Mouse (Mus musculus) ES-E14 (cell line): Measurements from ENCODE around the gene Arhgap21. TPM values are rescaled to one million over a fixed set of nuclear protein-coding genes. Genes with fewer than 3 reads are reported as not detected.

Experiments
- DNase-seq: peaks from one replicate; pipeline ENCODE4 v3.0.0-alpha.2; 2013; ENCODE audit warnings: low read depth, low spot score
- H3K27ac ChIP-seq: 2 replicates; pipeline ENCODE4 v1.5.1; 2012; ENCODE audit warnings: low read depth, mild to moderate bottlenecking, low read length, moderate library complexity, mixed read lengths; ENCODE audit not compliant: poor library complexity, insufficient read depth, severe bottlenecking
- H3K36me3 ChIP-seq: 2 replicates; pipeline ENCODE4 v1.6.1; 2012; ENCODE audit warnings: mild to moderate bottlenecking, low read length, moderate library complexity, mixed read lengths; ENCODE audit not compliant: control insufficient read depth, poor library complexity, insufficient read depth, severe bottlenecking
- H3K4me1 ChIP-seq, 2 experiments: fragments of 150-350 bp in 1 of 2; sonication (generic) in 1 of 2; 2 replicates each; pipeline ENCODE4 v1.6.1; 2012; ENCODE audit warnings: low read length in 2 of 2, mild to moderate bottlenecking in 1 of 2, mixed read lengths in 1 of 2; ENCODE audit not compliant: control insufficient read depth in 2 of 2, insufficient read depth in 2 of 2, poor library complexity in 1 of 2
- H3K4me3 ChIP-seq, 2 experiments: fragments of 150-350 bp in 1 of 2; sonication (generic) in 1 of 2; 2 replicates each; pipeline ENCODE4 v1.5.1; 2012; ENCODE audit warnings: low read length in 2 of 2, low read depth in 1 of 2, mild to moderate bottlenecking in 1 of 2, mixed read lengths in 1 of 2; ENCODE audit not compliant: insufficient read depth in 1 of 2, poor library complexity in 1 of 2, severe bottlenecking in 1 of 2
- H3K9ac ChIP-seq: 2 replicates; pipeline ENCODE4 v1.6.1; 2012; ENCODE audit warnings: low read depth, mild to moderate bottlenecking, low read length, mixed read lengths; ENCODE audit not compliant: poor library complexity, insufficient read depth, severe bottlenecking
- H3K9me3 ChIP-seq: fragments of 150-350 bp; sonication (generic); 2 replicates; pipeline ENCODE4 v1.6.1; 2012; ENCODE audit warnings: low read depth, mild to moderate bottlenecking, low read length; ENCODE audit not compliant: control insufficient read depth, insufficient read depth
- CHD2 ChIP-seq: IDR thresholded peaks from 2 replicates; pipeline ENCODE4 v1.6.1; 2014; ENCODE audit warnings: mild to moderate bottlenecking, low read depth, low read length, inconsistent platforms
- HCFC1 ChIP-seq: IDR thresholded peaks from 2 replicates; pipeline ENCODE4 v1.6.1; 2012; ENCODE audit warnings: low read length, inconsistent platforms, borderline replicate concordance; ENCODE audit not compliant: insufficient read depth
- MAFK ChIP-seq: IDR thresholded peaks from 2 replicates; pipeline ENCODE4 v1.6.1; 2014; ENCODE audit warnings: mild to moderate bottlenecking, low read depth, low read length, inconsistent platforms; ENCODE audit not compliant: insufficient read depth
- ZC3H11A ChIP-seq: IDR thresholded peaks from 2 replicates; pipeline ENCODE4 v1.6.1; 2012; ENCODE audit warnings: low read depth, mild to moderate bottlenecking, inconsistent platforms, low read length, borderline replicate concordance
- ZNF384 ChIP-seq: IDR thresholded peaks from 2 replicates; pipeline ENCODE4 v1.6.1; 2012; ENCODE audit warnings: low read depth, low read length, inconsistent platforms
- in situ Hi-C, 2 experiments: fragments of 600-800 bp; cut with MboI; formaldehyde crosslinking; loops; one replicate each; pipeline ENCODE4 v1.15.1; 2025; ENCODE audit warnings: low sequenced_read_pairs in 2 of 2, inconsistent platforms in 1 of 2; ENCODE audit not compliant: unreplicated experiment in 2 of 2
- total RNA-seq: library from RNA; depleted of rRNA; stranded (reverse); fragments of 300-350 nt; gene quantifications from 2 replicates; pipeline ENCODE4 v1.2.3, GENCODE M21; 2012

Gene Arhgap21
- total RNA-seq, 1 experiment: 35.6 TPM

DNA sequence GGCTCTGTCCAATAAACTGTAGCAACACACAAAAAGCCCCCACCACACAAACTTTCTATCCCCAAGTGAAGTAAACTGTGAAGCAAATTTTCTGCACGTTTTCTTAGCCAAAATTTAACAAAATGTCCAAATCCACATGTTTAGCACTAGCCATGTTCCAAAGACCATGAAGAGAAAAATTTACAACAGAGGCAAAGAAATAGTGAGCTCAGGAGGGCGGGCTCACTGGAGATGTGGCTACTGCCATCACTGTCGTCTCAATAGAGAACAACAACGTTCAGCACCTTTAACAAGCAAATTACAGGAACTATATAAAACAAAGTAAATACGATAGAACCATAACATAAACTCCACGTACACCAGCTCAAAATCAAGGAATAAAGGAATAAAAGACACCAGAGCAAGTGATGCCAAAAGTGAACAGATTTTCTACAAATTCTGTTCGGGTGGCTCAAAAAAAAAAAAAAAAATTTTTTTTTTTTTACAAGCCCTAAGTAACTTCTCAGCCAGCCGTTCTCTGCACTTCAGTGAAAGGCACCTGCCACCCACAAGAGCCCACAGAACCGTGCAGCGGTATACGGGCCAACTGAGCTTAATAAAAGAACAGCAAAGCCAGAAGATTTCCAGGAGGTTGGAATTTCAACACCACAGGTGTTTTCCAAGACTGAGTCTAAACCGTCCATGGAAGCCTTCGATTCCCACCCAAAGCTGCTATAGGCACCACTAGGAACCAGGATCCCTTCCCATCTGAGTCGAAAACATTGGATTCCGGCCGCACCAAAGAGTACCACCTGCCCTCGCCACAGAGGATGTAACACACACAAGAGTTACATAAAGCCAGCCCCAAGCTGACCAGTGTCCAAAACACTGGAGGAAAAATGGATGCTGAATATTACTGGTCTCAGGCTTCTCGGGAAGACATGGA is 2.2 kb downstream of the Arhgap21 start:
- H3K9ac ChIP-seq: peak overlapping the region; percentile 83
- H3K9me3 ChIP-seq: no peaks in the 10 kb centered on the region
- no peak for DNase-seq
- in situ Hi-C loops: no loop called here
- TF ChIP-seq MAFK (no peak), ZNF384 (peak; percentile 50), HCFC1 (no peak)
- H3K4me3 ChIP-seq: peak overlapping the region; percentile 85 to 88
- no peak overlapping the region for H3K27ac ChIP-seq
- H3K36me3 ChIP-seq: no peaks in the 10 kb centered on the region
- H3K4me1 ChIP-seq: peaks cover 14% of the 10 kb centered on the region in 2 experiments; a peak in 2 of 4 replicates

DNA sequence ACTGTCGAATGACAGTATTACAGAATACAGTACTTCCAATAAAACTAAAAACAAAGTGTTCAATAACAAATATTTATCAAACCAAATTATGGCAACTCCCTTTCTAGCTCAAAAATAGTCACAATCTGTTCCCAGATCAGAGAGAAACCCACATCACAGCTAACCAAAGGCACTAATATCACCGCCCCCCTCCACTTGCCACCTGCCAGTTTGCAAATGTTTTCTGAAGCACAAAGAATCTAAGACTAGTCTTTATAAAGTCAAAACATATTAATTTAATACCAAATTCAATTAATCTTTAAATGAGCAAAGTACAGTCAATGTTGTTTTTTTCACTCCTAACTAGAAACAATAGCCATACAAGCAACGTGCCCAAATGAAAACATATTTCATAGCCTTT is 3.3 kb downstream of the Arhgap21 start:
- Histone ChIP-seq H3K4me3 (no peak overlapping the region), H3K4me1 (peaks cover 14 to 17% of the 10 kb centered on the region in 2 experiments; a peak in 2 of 4 replicates), H3K36me3 (no peaks in the 10 kb centered on the region), H3K9me3 (no peaks in the 10 kb centered on the region), H3K27ac (no peak overlapping the region), H3K9ac (no peak overlapping the region)
- in situ Hi-C loops: no loop called here
- DNase-seq: no peak
- TF ChIP-seq MAFK (no peak), ZNF384 (no peak), CHD2 (no peak), HCFC1 (no peak), ZC3H11A (no peak)

DNA sequence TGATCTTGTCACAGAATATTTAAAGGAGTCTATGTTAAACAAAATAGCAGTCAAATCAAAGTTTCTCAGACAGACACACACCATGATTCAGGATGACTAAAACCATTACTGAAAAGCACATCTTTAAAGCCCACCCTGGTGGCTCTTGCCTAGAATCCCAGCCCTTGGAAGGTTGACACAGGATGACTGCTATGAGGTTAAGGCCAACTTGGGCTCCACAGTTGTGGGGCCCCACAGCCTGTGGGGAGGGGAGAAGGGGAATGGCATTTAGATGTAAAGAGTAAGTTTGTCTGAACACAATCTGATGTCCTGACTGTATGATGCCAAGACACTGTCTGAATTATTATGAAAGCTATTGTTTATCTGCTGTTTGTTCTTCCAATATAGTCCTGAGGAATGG is 4.2 kb downstream of the Arhgap21 start:
- in situ Hi-C loops: no loop called here
- Histone ChIP-seq H3K9ac (no peak overlapping the region), H3K4me1 (peaks cover 16 to 17% of the 10 kb centered on the region in 2 experiments; a peak in 2 of 4 replicates), H3K9me3 (no peaks in the 10 kb centered on the region), H3K4me3 (no peak overlapping the region), H3K27ac (no peak overlapping the region), H3K36me3 (no peaks in the 10 kb centered on the region)
- TF ChIP-seq MAFK (no peak), ZNF384 (no peak), CHD2 (no peak), ZC3H11A (no peak), HCFC1 (no peak)
- DNase-seq: no peak

DNA sequence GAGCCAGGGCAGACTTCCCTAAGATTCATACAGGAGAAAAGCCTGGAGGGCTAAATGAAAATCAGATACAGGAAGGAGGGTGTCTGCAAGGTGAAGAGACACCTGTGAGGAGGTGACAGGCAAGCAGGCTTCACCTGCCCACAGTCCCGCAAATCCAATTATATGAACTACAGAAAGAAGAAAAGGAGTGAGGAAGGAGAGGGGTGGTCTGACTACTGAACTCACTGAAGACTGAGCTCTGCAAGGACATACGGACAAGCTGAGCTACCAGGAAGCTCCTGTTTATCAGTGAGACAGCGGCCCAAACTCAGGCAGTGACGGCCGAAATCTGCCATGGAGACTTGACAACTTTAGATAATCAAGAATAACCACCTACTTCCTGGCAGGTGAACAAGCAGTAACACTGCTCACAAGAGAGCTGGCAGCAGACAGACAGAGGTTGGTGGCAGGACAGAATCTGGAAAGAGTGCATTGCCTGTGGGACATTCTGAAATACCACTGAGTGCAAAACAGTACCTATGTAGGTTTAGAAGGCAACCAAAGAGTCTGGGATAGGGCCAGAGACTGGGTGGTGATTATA is 5.4 kb downstream of the Arhgap21 start:
- no peak overlapping the region for H3K4me3 ChIP-seq
- in situ Hi-C loops: no loop called here
- peaks cover 16 to 17% of the 10 kb centered on the region in 2 experiments; a peak in 2 of 4 replicates for H3K4me1 ChIP-seq
- H3K27ac ChIP-seq: no peak overlapping the region
- no peak for TF ChIP-seq ZC3H11A
- no peak for TF ChIP-seq CHD2
- no peak for TF ChIP-seq MAFK
- no peak for TF ChIP-seq ZNF384
- no peak for TF ChIP-seq HCFC1
- no peak overlapping the region for H3K9ac ChIP-seq
- no peaks in the 10 kb centered on the region for H3K9me3 ChIP-seq
- no peak for DNase-seq
- no peaks in the 10 kb centered on the region for H3K36me3 ChIP-seq
